Mouse (Mus musculus): Measurements from ENCODE around the gene Becn1. TPM values are rescaled to one million over a fixed set of nuclear protein-coding genes. Genes with fewer than 3 reads are reported as not detected.

Becn1 gene
- polyA plus RNA-seq, 1 experiment from 2014 or later: 148 TPM

DNA sequence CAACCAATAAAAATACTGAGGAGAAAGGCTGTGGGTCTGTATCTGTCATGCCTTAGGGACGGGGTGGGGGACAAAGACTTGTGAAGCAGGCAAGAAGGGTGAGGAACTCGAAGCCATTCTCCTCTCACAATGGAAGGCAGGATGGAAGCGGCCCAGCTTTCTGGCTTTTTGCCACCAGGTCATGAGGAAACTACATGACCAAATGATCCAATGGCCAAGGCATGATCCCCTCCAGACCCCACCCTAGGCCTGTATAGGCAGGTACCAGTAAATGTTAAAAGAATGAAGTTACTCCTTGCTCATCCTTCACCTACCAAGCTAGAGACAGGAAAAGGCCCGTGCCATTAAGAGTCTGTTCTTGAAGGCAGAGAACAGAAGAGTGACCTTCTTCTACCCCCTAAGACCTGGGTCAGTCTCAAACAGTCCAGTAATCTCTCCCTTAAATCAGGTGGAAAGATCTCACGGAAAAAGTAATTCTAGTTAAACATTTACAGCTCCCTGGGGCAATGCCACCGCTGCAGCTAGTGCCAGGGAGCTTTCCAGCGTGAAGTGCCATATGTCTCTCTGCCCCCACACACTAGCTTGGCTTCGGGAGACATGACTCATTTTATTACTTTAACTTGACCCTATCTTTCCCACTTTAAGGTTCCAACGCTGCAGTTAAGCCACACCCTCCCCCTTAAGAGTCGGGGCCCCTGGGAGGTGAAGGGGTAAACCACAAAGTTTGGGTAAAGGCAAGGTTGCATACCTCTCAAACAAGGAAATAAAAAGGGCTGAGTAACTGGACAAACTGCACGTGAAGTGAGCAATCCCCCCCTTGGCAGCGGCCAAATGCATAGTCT lies 24.5 kb downstream of the Becn1 start:
- Histone ChIP-seq H3K4me3 (peak overlapping the region; percentile 87), H3K4me1 (peaks cover 40% of the 10 kb centered on the region), H3K9me3 (replicated peaks) (no peaks in the 10 kb centered on the region), H3K27ac (peak overlapping the region; percentile 86; the same call in 1 of the 2 replicates), H3K36me3 (peaks cover 17% of the 10 kb centered on the region), H3K27me3 (ENCODE audit: low read depth, poor library complexity, severe bottlenecking) (peaks cover 47% of the 10 kb centered on the region)
- 72% methylated on average over 12 of the region's 12 CpGs for WGBS
- DNase-seq (ENCODE audit: low spot score): no peak

DNA sequence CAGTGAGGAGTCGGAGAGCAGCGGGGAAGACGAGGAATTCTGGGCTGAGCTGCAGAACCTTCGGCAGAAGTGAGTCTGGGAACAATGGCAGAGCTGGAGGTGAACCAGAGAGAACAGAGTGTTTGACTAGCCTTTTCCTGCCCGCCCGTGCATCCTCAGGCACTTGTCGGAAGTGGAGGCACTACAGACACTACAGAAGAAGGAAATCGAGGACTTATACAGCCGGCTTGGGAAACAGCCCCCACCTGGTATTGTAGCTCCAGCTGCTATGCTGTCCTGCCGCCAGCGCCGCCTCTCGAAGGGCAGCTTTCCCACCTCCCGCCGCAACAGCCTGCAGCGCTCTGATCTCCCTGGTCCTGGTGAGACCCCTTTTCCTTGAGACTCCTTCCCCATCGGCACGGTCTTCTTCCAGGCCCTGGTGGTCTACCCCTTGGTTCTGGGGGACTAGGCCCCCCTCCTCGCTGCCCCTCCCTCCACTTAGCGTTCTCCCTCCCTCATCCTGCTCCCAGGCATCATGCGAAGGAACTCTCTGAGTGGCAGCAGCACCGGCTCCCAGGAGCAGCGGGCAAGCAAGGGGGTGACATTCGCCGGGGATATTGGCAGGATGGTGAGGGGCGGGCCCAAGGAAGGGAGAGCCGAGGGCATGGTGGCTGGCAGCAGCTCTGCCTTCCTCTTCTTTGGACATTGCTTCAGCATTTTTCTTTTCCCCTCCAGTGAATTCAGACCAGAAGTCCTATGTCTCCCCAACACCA lies 25.6 kb downstream of the Becn1 start:
- Histone ChIP-seq H3K27ac (peak overlapping the region; percentile 26; the same call in 1 of the 2 replicates), H3K4me3 (peak overlapping the region; percentile 18), H3K36me3 (peaks cover 17% of the 10 kb centered on the region), H3K9me3 (replicated peaks) (no peaks in the 10 kb centered on the region), H3K27me3 (ENCODE audit: low read depth, poor library complexity, severe bottlenecking) (peaks cover 47% of the 10 kb centered on the region), H3K4me1 (peaks cover 40% of the 10 kb centered on the region)
- no peak for DNase-seq (ENCODE audit: low spot score)
- WGBS: 30% methylated on average over 27 of the region's 27 CpGs

DNA sequence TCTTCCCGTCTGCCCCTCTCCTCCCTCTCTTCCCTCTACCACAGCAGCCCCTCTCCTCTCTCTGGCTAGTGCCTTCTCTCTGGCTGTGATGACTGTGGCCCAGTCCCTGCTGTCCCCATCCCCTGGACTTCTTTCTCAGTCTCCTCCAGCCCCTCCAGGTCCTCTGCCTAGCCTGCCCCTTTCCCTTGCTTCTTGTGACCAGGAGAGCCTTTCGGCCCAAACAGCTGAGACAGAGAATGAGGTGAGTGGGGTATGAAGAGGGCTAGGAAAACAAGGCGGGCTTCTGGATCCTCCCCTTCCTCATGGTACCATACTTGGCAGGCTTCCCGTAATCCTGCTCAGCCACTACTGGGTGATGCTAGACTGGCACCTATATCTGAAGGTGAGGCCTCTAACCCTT lies 26.8 kb downstream of the Becn1 start:
- H3K36me3 ChIP-seq: peaks cover 17% of the 10 kb centered on the region
- peaks cover 38% of the 10 kb centered on the region for H3K27me3 ChIP-seq (ENCODE audit: low read depth, poor library complexity, severe bottlenecking)
- peaks cover 40% of the 10 kb centered on the region for H3K4me1 ChIP-seq
- H3K4me3 ChIP-seq: no peak overlapping the region
- 68% methylated on average over 4 of the region's 4 CpGs for WGBS
- H3K9me3 ChIP-seq (replicated peaks): no peaks in the 10 kb centered on the region
- no peak overlapping the region for H3K27ac ChIP-seq
- no peak for DNase-seq (ENCODE audit: low spot score)

DNA sequence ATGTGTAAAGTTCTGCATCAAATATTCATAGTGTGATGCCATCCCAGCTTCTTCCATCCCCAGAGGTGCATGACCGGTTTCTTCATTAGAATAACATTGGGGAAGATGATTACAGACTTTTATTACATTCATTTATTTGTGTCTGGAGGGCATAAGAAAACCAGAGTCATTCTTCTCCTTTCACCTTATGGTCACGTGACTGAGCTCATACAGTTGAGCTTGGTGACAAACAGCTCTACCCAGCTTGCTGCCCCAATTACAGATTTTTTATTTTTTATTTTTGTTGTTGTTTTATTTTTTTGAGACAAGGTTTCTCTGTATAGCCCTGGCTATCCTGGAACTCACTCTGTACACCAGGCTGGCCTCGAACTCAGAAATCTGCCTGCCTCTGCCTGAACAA lies 29.6 kb downstream of the Becn1 start:
- Histone ChIP-seq H3K27me3 (ENCODE audit: low read depth, poor library complexity, severe bottlenecking) (peaks cover 48% of the 10 kb centered on the region), H3K27ac (no peak overlapping the region), H3K9me3 (replicated peaks) (no peaks in the 10 kb centered on the region), H3K4me1 (peaks cover 32% of the 10 kb centered on the region), H3K4me3 (no peak overlapping the region), H3K36me3 (peaks cover 16% of the 10 kb centered on the region)
- 93% methylated on average over 3 of the region's 3 CpGs for WGBS
- no peak for DNase-seq (ENCODE audit: low spot score)

DNA sequence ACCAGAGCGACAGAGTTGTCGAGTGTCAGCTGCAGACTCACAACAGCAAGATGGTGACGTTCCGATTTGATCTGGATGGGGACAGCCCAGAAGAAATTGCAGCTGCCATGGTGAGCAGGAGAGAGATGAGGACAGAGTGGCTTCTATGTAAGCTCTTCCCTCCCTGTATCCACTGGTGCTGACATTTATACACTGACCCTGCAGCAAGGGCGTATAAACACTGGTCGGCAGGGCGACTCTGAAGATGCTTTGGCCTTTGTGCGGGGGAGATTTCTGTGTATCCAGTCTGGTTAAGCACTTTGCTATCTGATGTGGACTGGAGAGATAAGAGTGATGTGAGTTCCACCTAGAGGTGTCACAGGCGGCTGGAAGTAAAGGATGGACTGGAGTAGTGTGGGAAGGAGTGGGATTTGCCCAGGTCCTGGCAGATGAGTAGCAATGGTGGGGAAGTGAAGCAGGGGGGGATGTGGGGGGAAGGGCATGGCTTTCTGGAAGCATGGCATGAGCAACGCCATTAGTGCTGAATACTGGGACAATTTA lies 32.4 kb downstream of the Becn1 start:
- H3K27me3 ChIP-seq (ENCODE audit: low read depth, poor library complexity, severe bottlenecking): peaks cover 54% of the 10 kb centered on the region
- DNase-seq (ENCODE audit: low spot score): no peak
- no peaks in the 10 kb centered on the region for H3K9me3 ChIP-seq (replicated peaks)
- H3K36me3 ChIP-seq: no peaks in the 10 kb centered on the region
- H3K27ac ChIP-seq: no peak overlapping the region
- WGBS: 13% methylated on average over 10 of the region's 10 CpGs
- H3K4me1 ChIP-seq: peaks cover 19% of the 10 kb centered on the region
- no peak overlapping the region for H3K4me3 ChIP-seq

GRCm38 (mm10) chr11:101265906-101266305 lies 36.2 kb downstream of the Becn1 start:
- no peaks in the 10 kb centered on the region for H3K36me3 ChIP-seq
- H3K4me3 ChIP-seq: no peak overlapping the region
- no peak overlapping the region for H3K27ac ChIP-seq
- DNase-seq (ENCODE audit: low spot score): no peak
- 31% methylated on average over 6 of the region's 6 CpGs for WGBS
- no peaks in the 10 kb centered on the region for H3K9me3 ChIP-seq (replicated peaks)
- peaks cover 85% of the 10 kb centered on the region for H3K27me3 ChIP-seq (ENCODE audit: low read depth, poor library complexity, severe bottlenecking)
- peaks cover 51% of the 10 kb centered on the region for H3K4me1 ChIP-seq

DNA sequence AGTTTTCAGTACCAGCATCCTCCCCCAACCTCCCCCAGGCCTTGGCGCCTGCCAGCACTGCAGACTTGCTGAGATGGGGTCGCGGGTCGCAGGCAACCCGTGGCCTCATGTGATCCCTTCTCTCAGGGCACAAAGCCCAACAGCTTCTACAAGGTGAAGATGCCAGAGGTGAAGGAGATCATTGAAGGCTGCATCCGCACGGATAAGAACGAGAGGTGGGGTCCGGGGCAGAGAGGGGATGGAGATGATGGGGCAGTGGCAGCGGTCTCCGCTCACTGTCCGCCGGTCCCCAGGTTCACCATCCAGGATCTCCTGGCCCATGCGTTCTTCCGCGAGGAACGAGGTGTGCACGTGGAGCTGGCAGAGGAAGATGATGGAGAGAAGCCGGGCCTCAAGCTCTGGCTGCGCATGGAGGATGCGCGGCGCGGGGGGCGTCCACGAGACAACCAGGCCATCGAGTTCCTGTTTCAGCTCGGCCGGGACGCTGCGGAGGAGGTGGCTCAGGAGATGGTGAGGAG lies 37.1 kb downstream of the Becn1 start:
- Histone ChIP-seq H3K9me3 (replicated peaks) (no peaks in the 10 kb centered on the region), H3K27me3 (ENCODE audit: low read depth, poor library complexity, severe bottlenecking) (peaks cover 89% of the 10 kb centered on the region), H3K4me3 (peak overlapping the region; percentile 52), H3K36me3 (no peaks in the 10 kb centered on the region), H3K27ac (peak overlapping the region; percentile 63; the same call in 1 of the 2 replicates), H3K4me1 (peaks cover 60% of the 10 kb centered on the region)
- peak; percentile 63 for DNase-seq (ENCODE audit: low spot score)
- under 1% methylated on average over 31 of the region's 31 CpGs for WGBS

- Histone ChIP-seq H3K27me3 (ENCODE audit: low read depth, poor library complexity, severe bottlenecking) (peaks cover 84% of the 10 kb centered on the region), H3K4me1 (peaks cover 62% of the 10 kb centered on the region), H3K27ac (no peak overlapping the region), H3K36me3 (peaks cover 6% of the 10 kb centered on the region; the same call in 1 of the 2 replicates), H3K4me3 (0 out of 2 replicates have a peak overlapping the region, but pooled peaks have one; percentile 3), H3K9me3 (replicated peaks) (no peaks in the 10 kb centered on the region)
- peak; percentile 39 for DNase-seq (ENCODE audit: low spot score)
- 13% methylated on average over 3 of the region's 3 CpGs for WGBS
These were observed 38.2 kb downstream of the Becn1 start for GRCm38 (mm10) chr11:101263989-101264280.

DNA sequence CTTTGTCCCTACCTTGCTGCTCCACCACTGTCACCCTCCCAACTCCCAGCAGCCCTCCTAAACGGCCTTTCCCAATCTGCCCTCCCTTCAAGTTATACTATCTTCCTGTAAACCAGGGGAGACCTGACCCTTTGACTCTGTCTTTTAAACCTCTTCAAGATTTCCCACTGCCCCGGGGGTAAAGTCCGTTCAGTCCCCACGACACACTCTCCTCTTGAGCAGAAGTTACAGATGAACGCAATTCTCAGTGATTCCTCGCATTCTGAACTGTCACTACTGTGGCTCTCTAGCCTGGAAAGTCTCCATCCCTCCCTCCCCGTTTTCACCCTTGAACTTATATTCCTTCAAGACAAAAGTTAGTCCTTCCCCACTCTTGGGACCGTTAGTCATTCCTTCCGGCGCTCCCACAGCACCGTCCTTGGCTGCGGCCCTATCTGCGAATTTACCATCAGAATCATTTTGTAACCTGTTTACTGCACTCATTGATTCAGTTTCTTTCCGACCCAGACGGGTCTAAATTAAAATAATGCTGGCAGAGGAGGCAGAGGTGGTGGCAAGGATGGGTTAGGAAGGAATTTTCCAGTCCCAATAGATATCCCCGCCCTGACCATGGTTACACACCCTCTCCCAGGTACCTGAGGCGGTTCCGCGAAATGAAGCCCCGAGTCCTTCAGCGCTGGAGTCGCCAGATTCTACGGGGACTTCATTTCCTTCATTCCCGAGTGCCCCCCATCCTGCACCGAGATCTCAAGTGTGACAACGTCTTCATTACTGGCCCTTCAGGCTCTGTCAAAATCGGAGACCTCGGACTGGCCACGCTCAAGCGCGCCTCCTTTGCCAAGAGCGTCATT lies 38.7 kb downstream of the Becn1 start:
- Histone ChIP-seq H3K27ac (no peak overlapping the region), H3K36me3 (peaks cover 9% of the 10 kb centered on the region), H3K27me3 (ENCODE audit: low read depth, poor library complexity, severe bottlenecking) (peaks cover 78% of the 10 kb centered on the region), H3K4me1 (peaks cover 67% of the 10 kb centered on the region), H3K9me3 (replicated peaks) (no peaks in the 10 kb centered on the region), H3K4me3 (peak overlapping the region; percentile 3; the same call in 1 of the 2 replicates)
- peak; percentile 42 for DNase-seq (ENCODE audit: low spot score)
- 3% methylated on average over 32 of the region's 32 CpGs for WGBS

- no peaks in the 10 kb centered on the region for H3K9me3 ChIP-seq (replicated peaks)
- H3K4me1 ChIP-seq: peaks cover 72% of the 10 kb centered on the region
- H3K27me3 ChIP-seq (ENCODE audit: low read depth, poor library complexity, severe bottlenecking): peaks cover 69% of the 10 kb centered on the region
- peak; percentile 53 for DNase-seq (ENCODE audit: low spot score)
- peak overlapping the region; percentile 12; the same call in 1 of the 2 replicates for H3K27ac ChIP-seq
- H3K4me3 ChIP-seq: peak overlapping the region; percentile 67
- 1% methylated on average over 24 of the region's 24 CpGs for WGBS
- H3K36me3 ChIP-seq: peaks cover 17% of the 10 kb centered on the region
These were observed 39.7 kb downstream of the Becn1 start for GRCm38 (mm10) chr11:101262272-101262967.

GRCm38 (mm10) chr11:101260826-101261380 lies 41.2 kb downstream of the Becn1 start:
- DNase-seq (ENCODE audit: low spot score): peak; percentile 61
- Histone ChIP-seq H3K36me3 (peaks cover 31% of the 10 kb centered on the region), H3K9me3 (replicated peaks) (no peaks in the 10 kb centered on the region), H3K4me1 (peaks cover 72% of the 10 kb centered on the region), H3K4me3 (peak overlapping the region; percentile 67), H3K27ac (peak overlapping the region; percentile 84), H3K27me3 (ENCODE audit: low read depth, poor library complexity, severe bottlenecking) (peaks cover 54% of the 10 kb centered on the region)
- WGBS: under 1% methylated on average over 30 of the region's 30 CpGs

Data from limb, embryonic 10.5 days (tissue).